Mouse (Mus musculus) hindbrain, embryonic 12.5 days (tissue): ENCODE measurements around the gene Olfr96. TPM values are rescaled to one million over a fixed set of nuclear protein-coding genes. Genes with fewer than 3 reads are reported as not detected.
A peak's percentile ranks its signal among the peaks of the same experiment; 100 is the strongest.

Experiments used
- ATAC-seq: fragments of 200-750 bp; cut with Nextera tagmentation; 2 replicates; pipeline ENCODE4 v1.8.0; 2017; ENCODE audit warnings: moderate TSS enrichment; ENCODE audit not compliant: low FRiP score
- H3K27ac ChIP-seq: fragments of 300-500 bp; sonication (generic); 2 replicates; pipeline ENCODE4 v1.5.1; 2016; ENCODE audit warnings: mild to moderate bottlenecking
- H3K27me3 ChIP-seq: fragments of 300-500 bp; sonication (generic); 2 replicates; pipeline ENCODE4 v1.6.1; 2016; ENCODE audit warnings: mild to moderate bottlenecking
- H3K36me3 ChIP-seq: fragments of 300-500 bp; sonication (generic); 2 replicates; pipeline ENCODE4 v1.6.1; 2016; ENCODE audit warnings: mild to moderate bottlenecking
- H3K4me1 ChIP-seq: fragments of 300-500 bp; sonication (generic); 2 replicates; pipeline ENCODE4 v1.6.1; 2016
- H3K4me2 ChIP-seq: fragments of 300-500 bp; sonication (generic); replicated peaks from 2 replicates; pipeline ENCODE4 v1.6.1; 2016; ENCODE audit warnings: mild to moderate bottlenecking
- H3K4me3 ChIP-seq: fragments of 300-500 bp; sonication (generic); 2 replicates; pipeline ENCODE4 v1.5.1; 2016; ENCODE audit warnings: mild to moderate bottlenecking
- H3K9ac ChIP-seq: fragments of 300-500 bp; sonication (generic); 2 replicates; pipeline ENCODE4 v1.6.1; 2016; ENCODE audit warnings: mild to moderate bottlenecking, moderate library complexity
- H3K9me3 ChIP-seq: fragments of 300-500 bp; sonication (generic); replicated peaks from 2 replicates; pipeline ENCODE4 v1.6.1; 2016; ENCODE audit warnings: mild to moderate bottlenecking
- WGBS: fragments of 180-500 bp; shearing (Covaris S2); methylation state at CpG from one replicate; pipeline ENCODE4 v1.1.7; 2016; 5-methylcytosine and 5-hydroxymethylcytosine counted together
- polyA plus RNA-seq: library from polyadenylated mRNA; unstranded; fragments of >200 nt; fragmentation: Nextera tagmentation; extraction: Ambion mirVana; gene quantifications from 2 replicates; pipeline ENCODE4 v1.2.1, GENCODE M21; 2016

The Olfr96 gene
- polyA plus RNA-seq = not detected in 2 replicates

- WGBS = 59% methylated on average over 4 of the region's 4 CpGs
Observed at GRCm38 (mm10) chr17:37219846-37220245, at the start of gene Olfr96. Gene Olfr96 (plus strand): TSS chr17:37220146.

DNA sequence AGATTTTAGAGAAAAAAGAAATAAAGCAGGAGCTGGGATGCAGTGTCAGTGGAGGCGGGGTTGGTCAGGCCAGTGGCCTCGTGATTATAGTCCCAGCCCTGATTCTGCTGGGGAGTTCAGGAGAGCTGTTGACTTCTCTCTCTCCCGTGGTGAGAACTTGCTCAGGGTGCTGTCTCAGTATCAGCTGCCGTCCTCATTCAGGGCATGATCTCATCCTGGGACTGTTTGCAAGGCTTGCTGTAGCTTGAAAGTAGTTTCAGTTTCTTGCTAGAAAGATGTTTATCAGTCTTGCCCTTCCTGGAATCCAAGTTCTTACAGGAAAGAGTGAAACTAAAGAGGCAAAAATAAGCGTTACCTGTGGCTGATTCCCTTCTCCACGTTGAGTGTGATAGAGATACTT, 34.5 kb upstream of the Olfr96 start:
- no peaks in the 10 kb centered on the region for H3K4me1 ChIP-seq
- H3K9ac ChIP-seq = no peak overlapping the region
- no peak for ATAC-seq
- no peak overlapping the region for H3K27ac ChIP-seq
- H3K27me3 ChIP-seq = no peaks in the 10 kb centered on the region
- H3K4me3 ChIP-seq = no peak overlapping the region
- no peaks in the 10 kb centered on the region for H3K9me3 ChIP-seq
- WGBS = 58% methylated on average over 6 of the region's 6 CpGs
- H3K36me3 ChIP-seq = no peaks in the 10 kb centered on the region
- no peak overlapping the region for H3K4me2 ChIP-seq

More at GRCm38 (mm10) chr17:37219846-37220245, at the start of gene Olfr96:
- Histone ChIP-seq H3K4me2 (no peak within 1 kb of the TSS), H3K27me3 (no peaks in the 10 kb centered on the region), H3K4me3 (no peak within 1 kb of the TSS), H3K9me3 (no peaks in the 10 kb centered on the region), H3K4me1 (no peaks in the 10 kb centered on the region), H3K27ac (no peak within 1 kb of the TSS), H3K9ac (no peak within 1 kb of the TSS), H3K36me3 (no peaks in the 10 kb centered on the region)
- ATAC-seq = no peak

GRCm38 (mm10) chr17:37190711-37191110, 29.2 kb upstream of the Olfr96 start:
- Histone ChIP-seq H3K9ac (no peak overlapping the region), H3K9me3 (no peaks in the 10 kb centered on the region), H3K36me3 (no peaks in the 10 kb centered on the region), H3K4me2 (no peak overlapping the region), H3K27me3 (peaks cover 3% of the 10 kb centered on the region; the same call in 1 of the 2 replicates), H3K27ac (no peak overlapping the region), H3K4me1 (no peaks in the 10 kb centered on the region), H3K4me3 (no peak overlapping the region)
- WGBS = 38% methylated on average over 2 of the region's 2 CpGs
- no peak for ATAC-seq

GRCm38 (mm10) chr17:37193032-37193431, 26.9 kb upstream of the Olfr96 start:
- ATAC-seq = no peak
- no peaks in the 10 kb centered on the region for H3K36me3 ChIP-seq
- H3K27ac ChIP-seq = no peak overlapping the region
- peaks cover 4% of the 10 kb centered on the region for H3K4me1 ChIP-seq
- H3K27me3 ChIP-seq = peaks cover 25% of the 10 kb centered on the region
- no peaks in the 10 kb centered on the region for H3K9me3 ChIP-seq
- no peak overlapping the region for H3K9ac ChIP-seq
- no peak overlapping the region for H3K4me3 ChIP-seq
- H3K4me2 ChIP-seq = no peak overlapping the region

GRCm38 (mm10) chr17:37193656-37194055, 26.3 kb upstream of the Olfr96 start, which contains the start of gene Ubd:
Gene Ubd (plus strand): TSS chr17:37193892.
- no peak within 1 kb of the TSS for H3K27ac ChIP-seq
- no peaks in the 10 kb centered on the region for H3K36me3 ChIP-seq
- 91% methylated on average over 2 of the region's 2 CpGs for WGBS
- H3K4me3 ChIP-seq = no peak within 1 kb of the TSS
- H3K4me1 ChIP-seq = peaks cover 4% of the 10 kb centered on the region
- no peak within 1 kb of the TSS for H3K4me2 ChIP-seq
- peaks cover 31% of the 10 kb centered on the region for H3K27me3 ChIP-seq
- no peak for ATAC-seq
- no peak within 1 kb of the TSS for H3K9ac ChIP-seq
- H3K9me3 ChIP-seq = no peaks in the 10 kb centered on the region

GRCm38 (mm10) chr17:37194782-37195181, 25.2 kb upstream of the Olfr96 start:
- H3K4me1 ChIP-seq = peaks cover 4% of the 10 kb centered on the region
- H3K9ac ChIP-seq = no peak overlapping the region
- no peaks in the 10 kb centered on the region for H3K36me3 ChIP-seq
- ATAC-seq = no peak
- no peaks in the 10 kb centered on the region for H3K9me3 ChIP-seq
- peaks cover 31% of the 10 kb centered on the region for H3K27me3 ChIP-seq
- 96% methylated on average over 5 of the region's 5 CpGs for WGBS
- H3K4me2 ChIP-seq = no peak overlapping the region
- H3K4me3 ChIP-seq = no peak overlapping the region
- no peak overlapping the region for H3K27ac ChIP-seq

DNA sequence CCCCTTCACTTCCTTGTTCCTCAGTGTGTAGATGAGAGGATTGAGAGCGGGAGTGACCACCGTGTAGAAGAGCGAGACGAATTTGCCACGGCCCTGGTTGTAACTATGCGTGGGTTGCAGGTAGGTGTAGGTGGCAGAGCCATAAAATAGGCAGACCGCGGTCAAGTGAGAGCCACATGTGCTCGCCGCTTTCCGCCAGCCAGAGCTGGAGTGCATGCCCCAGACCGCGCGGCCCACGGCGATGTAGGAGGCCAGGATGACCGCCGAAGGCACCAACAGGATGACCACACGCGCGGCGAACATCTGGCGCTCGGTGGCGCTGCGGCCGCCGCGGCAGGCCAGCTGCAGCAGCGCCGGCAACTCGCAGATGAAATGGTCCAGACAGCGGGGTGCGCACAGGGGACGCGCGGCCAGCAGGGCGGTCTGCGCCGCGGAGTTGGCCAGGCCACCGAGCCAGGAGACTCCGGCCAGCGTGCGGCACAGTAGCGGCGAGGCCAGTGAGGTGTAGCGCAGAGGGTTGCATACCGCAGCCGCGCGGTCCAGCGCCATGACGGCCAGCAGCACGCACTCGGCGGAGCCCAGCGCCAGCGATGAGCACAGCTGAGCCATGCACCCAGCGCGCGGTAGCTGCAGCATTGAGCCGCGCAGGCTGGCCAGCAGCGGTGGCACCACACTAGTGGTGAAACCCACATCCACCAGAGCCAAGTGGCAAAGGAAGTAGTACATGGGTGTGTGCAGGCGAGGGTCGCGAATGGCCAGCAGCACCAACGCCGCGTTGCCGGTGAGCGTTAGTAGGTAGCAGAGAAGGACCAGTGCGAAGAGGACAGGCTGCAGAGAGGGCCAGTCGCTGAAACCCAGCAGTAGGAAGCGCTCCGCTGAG, 22.9 kb upstream of the Olfr96 start:
- peaks cover 4% of the 10 kb centered on the region for H3K4me1 ChIP-seq
- no peaks in the 10 kb centered on the region for H3K9me3 ChIP-seq
- peaks cover 34% of the 10 kb centered on the region for H3K27me3 ChIP-seq
- H3K9ac ChIP-seq = peak overlapping the region; percentile 71
- no peak overlapping the region for H3K27ac ChIP-seq
- under 1% methylated on average over 77 of the region's 77 CpGs for WGBS
- H3K4me2 ChIP-seq = peak overlapping the region; percentile 95
- peak overlapping the region; percentile 66 for H3K4me3 ChIP-seq
- ATAC-seq = peak; percentile 91
- H3K36me3 ChIP-seq = no peaks in the 10 kb centered on the region

DNA sequence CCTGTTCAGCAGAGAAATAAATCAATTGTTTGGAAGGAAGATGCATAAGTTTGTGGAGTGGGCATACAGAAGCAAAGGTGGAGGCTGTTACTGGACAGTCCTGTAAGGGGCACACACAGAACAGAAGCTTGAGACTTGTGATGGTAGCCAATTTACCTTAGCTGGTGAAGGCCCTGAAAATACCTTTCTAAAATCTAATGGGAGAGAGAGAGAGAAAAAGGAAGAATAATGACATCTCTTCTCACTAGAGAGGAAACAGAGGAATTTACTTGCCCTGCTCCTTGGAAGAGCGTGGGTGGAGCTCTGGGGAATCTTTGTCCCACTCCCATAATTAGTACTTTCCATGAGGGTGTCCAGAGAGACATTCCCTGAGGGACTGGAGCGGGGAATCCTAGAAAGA, 19.1 kb upstream of the Olfr96 start, which contains the start of gene Olfr94:
Gene Olfr94 (minus strand): TSS at position 101 of the 400 bp plus-strand sequence.
- Histone ChIP-seq H3K27ac (no peak within 1 kb of the TSS), H3K9me3 (no peaks in the 10 kb centered on the region), H3K4me3 (no peak within 1 kb of the TSS), H3K9ac (no peak within 1 kb of the TSS), H3K27me3 (peaks cover 31% of the 10 kb centered on the region), H3K4me1 (peaks cover 4% of the 10 kb centered on the region), H3K4me2 (no peak within 1 kb of the TSS), H3K36me3 (no peaks in the 10 kb centered on the region)
- 84% methylated on average over 2 of the region's 2 CpGs for WGBS
- ATAC-seq = no peak

DNA sequence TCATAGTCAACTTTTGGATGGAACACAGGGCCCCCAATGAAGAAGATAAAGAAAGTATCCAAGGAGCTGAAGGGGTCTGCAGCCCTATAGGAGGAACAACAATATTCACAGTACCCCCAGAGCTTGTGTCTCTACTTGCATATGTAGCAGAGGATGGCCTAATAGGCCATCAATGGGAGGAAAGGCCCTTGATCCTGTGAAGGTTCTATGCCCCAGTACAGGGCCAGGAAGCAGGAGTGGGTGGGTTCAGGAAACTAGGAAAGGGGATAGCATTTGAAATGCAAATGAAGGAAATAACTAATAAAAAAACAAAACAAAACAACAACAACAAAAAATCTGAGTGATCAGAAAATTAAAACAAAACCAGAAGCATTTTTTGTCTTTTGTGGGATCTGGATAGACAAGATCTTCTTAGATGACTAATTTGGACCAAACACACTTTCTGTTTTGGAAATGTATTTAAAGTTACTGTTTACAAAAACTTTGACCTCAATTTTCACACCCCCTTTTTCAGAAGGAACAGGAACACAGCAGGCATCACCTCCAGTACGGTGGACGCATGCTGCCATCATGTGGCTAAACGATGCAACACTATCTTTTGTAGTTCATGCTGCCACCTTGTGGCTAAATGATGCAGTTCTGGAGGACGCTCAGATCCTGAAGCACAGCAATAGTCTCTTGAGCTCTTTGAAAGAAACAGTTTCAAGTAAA, 16.6 kb upstream of the Olfr96 start:
- peak; percentile 80 for ATAC-seq
- no peaks in the 10 kb centered on the region for H3K4me1 ChIP-seq
- no peak overlapping the region for H3K9ac ChIP-seq
- no peak overlapping the region for H3K4me3 ChIP-seq
- no peaks in the 10 kb centered on the region for H3K9me3 ChIP-seq
- 1% methylated on average over 4 of the region's 4 CpGs for WGBS
- no peaks in the 10 kb centered on the region for H3K36me3 ChIP-seq
- no peak overlapping the region for H3K27ac ChIP-seq
- peaks cover 6% of the 10 kb centered on the region for H3K27me3 ChIP-seq
- H3K4me2 ChIP-seq = no peak overlapping the region

- no peak overlapping the region for H3K4me3 ChIP-seq
- H3K27ac ChIP-seq = no peak overlapping the region
- no peak overlapping the region for H3K9ac ChIP-seq
- 40% methylated on average over 3 of the region's 3 CpGs for WGBS
- ATAC-seq = peak; percentile 52
- no peaks in the 10 kb centered on the region for H3K36me3 ChIP-seq
- no peaks in the 10 kb centered on the region for H3K9me3 ChIP-seq
- peaks cover 7% of the 10 kb centered on the region; the same call in 1 of the 2 replicates for H3K27me3 ChIP-seq
- H3K4me2 ChIP-seq = no peak overlapping the region
- no peaks in the 10 kb centered on the region for H3K4me1 ChIP-seq
Observed at GRCm38 (mm10) chr17:37203917-37204236, 16.1 kb upstream of the Olfr96 start.

DNA sequence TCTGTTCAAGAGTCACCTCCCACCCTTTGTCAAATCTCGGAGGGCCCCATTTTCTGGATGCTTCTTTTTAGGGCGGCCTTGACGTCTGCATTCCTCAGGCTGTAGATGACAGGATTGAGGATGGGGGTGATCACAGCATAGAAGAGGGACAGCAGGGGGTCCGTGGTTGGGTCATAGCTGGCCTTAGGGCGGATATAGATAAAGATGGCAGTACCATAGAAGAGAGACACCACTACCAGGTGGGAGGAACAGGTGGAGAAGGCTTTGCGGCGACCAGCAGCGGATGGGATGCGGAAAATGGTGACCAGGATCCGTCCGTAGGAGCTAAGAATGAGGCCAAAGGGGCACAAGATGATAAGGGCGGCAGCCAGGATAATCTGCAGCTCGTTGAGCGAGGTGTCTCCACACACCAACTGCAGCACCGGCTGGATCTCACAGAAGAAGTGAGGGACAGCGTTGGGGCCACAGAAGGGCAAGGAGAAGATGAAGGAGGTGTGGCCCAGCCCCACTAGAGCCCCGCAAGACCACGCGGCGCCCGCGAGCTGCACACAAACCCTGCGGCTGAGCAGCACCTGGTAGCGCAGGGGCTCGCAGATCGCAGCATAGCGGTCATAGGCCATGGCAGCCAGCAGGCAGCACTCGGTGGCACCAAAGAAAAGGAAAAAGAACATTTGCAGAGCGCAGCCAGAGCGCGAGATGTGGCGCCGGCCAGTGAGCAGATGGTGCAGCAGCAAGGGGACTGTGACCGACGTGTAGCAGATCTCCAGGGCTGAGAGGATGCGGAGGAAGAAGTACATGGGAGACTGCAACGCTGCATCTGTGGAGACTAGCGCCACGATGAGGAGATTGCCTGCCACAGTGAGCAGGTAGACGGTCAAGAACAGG, 8.8 kb upstream of the Olfr96 start:
- no peak overlapping the region for H3K27ac ChIP-seq

GRCm38 (mm10) chr17:37213018-37213417, 6.9 kb upstream of the Olfr96 start, which contains the start of gene Olfr95:
Gene Olfr95 (minus strand): TSS chr17:37213118.
- Histone ChIP-seq H3K36me3 (no peaks in the 10 kb centered on the region), H3K9ac (no peak within 1 kb of the TSS), H3K27ac (no peak within 1 kb of the TSS), H3K4me1 (peaks cover 4% of the 10 kb centered on the region; the same call in 1 of the 2 replicates), H3K27me3 (peaks cover 19% of the 10 kb centered on the region), H3K4me2 (no peak within 1 kb of the TSS), H3K4me3 (no peak within 1 kb of the TSS), H3K9me3 (no peaks in the 10 kb centered on the region)
- ATAC-seq = no peak
- 77% methylated on average over 3 of the region's 3 CpGs for WGBS

More for the DNA sequence above, 8.8 kb upstream of the Olfr96 start:
- H3K27me3 ChIP-seq = peaks cover 19% of the 10 kb centered on the region
- WGBS = 22% methylated on average over 40 of the region's 40 CpGs
- ATAC-seq = peak; percentile 67
- peak overlapping the region; percentile 34 for H3K4me3 ChIP-seq
- H3K9me3 ChIP-seq = no peaks in the 10 kb centered on the region
- no peaks in the 10 kb centered on the region for H3K36me3 ChIP-seq
- peaks cover 4% of the 10 kb centered on the region; the same call in 1 of the 2 replicates for H3K4me1 ChIP-seq
- H3K4me2 ChIP-seq = peak overlapping the region; percentile 50
- H3K9ac ChIP-seq = no peak overlapping the region; the same call in 1 of the 2 replicates
